Mouse (Mus musculus): ENCODE data around the gene Zfp524. TPM values are rescaled to one million over a fixed set of nuclear protein-coding genes. Genes with fewer than 3 reads are reported as not detected.
A peak's percentile ranks its signal among the peaks of the same experiment; 100 is the strongest.
"Not testable (repeated sequence)": the region's sequence is repeated elsewhere in the genome, so short reads cannot be mapped to it uniquely, and the experiment has no call there.

The Zfp524 gene
- 14.9 and 18.2 TPM in 2 replicates for polyA plus RNA-seq (2015; fragmentation: Nextera tagmentation; extraction: Ambion mirVana)

DNA sequence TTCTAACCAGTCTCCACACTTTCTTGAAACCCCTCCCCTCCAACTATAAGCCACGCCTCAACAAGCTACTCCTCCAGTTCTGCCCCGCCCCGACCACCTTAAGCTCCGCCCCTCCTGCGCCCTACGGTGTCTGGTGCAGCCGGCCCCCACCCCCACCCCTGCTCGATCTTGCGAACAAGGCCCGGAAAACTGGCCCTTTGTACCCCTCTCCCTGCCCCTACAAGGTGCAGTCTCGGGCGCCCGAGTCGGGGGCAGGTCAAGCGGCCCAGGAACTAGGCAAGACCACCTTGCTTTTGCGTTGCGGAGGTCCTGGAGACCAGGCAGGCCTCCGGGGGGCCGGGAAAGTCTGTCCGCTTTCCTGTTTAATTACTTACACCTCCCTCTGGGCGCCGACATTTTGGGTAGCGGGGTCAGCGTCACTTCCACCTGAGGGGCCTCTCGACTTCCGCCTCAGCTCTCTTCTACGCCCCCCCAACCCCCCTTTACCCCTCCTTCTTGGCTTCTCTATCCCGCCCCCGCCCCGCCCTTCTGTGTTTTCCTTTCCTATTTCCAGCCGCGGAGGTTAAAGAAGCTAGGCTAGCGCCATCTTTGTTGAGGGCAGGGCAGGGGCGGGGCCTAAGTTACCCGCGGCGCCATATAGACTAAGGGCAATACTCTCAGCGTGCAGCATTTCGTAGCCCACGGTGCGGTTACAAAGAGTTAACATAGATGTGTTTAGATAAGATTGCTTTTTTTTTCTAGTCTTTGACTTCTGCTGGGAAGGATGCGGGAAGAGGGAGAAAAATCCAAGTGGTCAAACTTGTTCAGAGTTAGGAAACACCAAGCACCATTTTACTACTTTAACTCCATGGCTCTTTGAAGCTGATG is at the start of gene Zfp524, which contains the start of gene Fiz1:
Gene Zfp524 (plus strand): TSS at position 165 of the 867 bp plus-strand sequence.
Gene Fiz1 (minus strand): TSS at position 447 of the 867 bp plus-strand sequence.
- DNase-seq (ENCODE audit: low spot score): peak; percentile 98

DNA sequence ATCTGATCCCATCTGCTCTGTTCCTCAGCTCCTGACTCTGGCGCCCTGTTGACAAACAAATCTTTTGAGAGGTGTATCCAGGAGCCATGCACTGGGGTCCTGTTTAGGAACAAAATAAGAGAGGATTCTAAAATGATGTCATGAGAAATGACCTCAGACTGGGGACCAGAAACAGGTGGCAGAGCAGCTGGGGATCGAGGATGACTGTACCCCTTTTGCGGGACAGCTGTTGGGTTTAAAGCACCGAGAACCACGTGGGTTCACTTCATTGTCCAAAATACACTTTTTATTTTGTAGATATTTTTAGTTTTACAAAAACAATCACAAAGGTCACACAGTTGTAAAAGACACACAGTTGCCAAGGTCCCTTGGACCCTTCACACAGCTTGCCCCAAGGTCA is 49.2 kb upstream of the Zfp524 start:
- DNase-seq (ENCODE audit: low spot score): no peak

DNA sequence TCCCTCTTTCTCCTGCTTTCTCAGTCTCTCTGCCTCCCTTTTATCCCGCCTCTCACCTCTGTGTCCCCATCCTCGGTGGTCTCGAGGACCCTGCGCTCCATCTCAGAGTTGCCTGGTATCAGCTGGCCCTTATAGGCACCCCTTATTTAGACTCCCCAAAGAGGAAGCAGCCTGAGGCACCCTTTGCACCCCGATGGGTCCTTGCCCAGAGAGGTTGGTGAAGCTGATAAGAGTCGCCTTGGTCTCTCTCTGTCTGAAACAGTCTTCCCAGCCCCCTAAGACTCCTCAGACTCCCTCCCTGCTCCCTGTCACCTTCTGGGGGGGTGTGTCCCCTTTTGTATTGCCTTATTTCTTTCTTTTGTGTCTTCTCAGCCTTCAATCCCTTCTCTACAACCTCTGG is 43.1 kb upstream of the Zfp524 start, which contains the start of gene Sbk3:
Gene Sbk3 (minus strand): TSS at position 101 of the 400 bp plus-strand sequence.
- DNase-seq (ENCODE audit: low spot score): no peak

DNA sequence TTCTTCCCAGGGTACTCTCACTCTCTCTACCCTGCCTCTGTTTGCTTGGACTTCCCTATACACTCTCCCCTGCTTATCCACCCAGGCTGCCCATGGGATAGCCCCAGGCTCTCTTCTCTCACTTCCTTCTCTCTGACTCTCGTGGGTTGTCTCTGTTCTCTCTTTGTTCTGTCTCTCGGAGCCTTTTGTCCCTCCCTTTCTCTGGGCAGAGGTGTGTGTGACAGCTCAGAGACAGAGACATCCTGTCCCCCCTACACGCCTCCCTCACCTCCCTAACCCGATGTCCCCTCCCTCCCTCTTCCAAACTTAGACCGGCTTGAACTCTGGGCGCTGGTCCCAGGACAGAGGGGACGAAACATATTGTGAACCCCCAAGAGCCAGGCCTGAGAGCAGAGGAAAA is 42.5 kb upstream of the Zfp524 start:
- no peak for DNase-seq (ENCODE audit: low spot score)

DNA sequence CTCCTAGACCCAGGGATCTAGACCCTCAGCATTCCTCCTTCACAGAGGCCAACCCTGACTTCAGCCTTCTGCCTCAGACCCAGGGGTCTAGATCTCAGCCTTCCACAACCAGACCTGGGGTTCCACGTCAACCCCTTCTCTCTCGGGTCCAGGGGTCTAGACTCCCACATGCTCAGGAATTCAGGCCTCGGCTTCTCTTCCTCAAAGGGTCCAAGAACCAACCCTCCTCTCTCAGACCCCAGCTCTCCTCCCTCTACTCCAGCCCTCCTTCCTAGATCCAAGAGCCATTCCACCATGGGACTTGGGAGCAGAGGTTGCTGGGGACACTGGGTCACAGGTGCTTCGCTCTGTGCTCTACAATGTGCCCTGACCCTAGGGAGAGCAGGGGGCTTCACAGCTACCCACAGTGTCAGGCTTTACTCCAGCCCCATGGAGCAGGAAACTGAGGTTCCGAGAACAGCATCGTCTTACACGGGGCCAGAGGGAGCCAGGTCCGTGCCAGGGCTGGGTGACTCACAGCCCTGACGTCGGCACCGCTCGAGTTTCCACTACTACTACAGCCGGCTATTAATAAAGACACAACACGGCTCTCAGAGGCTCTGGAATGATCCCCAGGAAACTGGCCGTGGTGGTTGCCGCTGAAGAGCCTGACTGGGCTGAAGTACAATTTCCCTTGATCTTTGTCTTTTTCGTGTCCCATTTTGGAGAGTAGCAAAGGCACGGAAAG is 41.7 kb upstream of the Zfp524 start:
- no peak for DNase-seq (ENCODE audit: low spot score)

DNA sequence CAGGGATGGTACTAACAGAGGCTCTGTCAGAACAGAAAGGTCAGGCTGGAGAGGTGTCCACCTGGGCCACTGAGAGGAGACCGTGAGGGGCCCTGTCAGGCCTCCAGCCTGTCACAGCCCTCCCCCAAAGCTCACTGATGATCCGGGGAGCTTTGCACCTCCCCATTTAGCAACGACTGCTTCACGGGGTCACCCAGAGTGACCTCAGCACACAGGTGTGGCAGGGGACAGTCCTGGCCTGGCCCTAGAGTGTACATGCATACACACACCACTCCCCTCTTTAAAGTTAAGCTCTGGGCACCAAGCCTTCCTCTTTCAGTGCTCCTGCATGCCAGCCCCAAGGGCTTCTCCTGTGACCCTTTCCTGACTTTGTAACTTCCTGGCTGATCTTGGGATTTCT is 38.8 kb upstream of the Zfp524 start:
- no peak for DNase-seq (ENCODE audit: low spot score)

DNA sequence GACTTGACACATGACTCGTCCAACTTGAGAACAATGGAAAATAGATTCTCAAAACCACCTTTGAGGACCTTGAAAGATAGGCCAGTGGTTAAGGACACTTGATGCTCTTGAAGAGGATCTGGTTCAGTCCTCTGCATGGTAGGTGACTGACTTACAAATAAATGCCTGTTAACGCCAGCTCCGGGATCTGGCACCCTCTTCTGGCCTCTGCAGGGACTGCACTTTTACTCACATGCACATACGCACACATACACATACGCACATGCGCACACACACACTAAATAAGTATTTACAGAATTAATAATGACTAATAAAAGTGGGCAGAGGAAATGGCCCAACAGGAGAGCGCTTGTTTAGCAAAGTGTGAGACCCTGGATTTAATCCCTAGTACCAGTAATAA is 37.4 kb upstream of the Zfp524 start:
- DNase-seq (ENCODE audit: low spot score): no peak

DNA sequence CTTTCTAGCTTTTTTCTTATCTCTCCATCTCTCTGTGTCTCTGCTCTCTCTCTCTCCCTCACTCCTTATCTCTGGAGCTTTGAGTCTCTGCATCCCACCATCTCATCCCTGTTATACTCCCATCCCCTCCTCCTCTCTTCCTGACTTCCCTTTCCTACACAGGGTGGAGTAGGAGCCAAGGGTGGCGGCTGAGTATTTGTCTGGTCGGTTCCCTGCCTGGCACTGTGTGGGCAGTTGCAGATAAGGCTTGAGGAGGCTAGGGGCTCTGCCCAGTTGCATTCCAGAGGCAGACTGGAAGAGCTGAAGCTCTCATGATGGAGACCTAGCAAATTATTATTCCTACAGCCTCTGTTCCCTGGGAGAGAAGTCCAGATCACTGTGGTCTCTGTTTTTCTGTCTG is 26.0 kb upstream of the Zfp524 start:
- DNase-seq (ENCODE audit: low spot score): no peak

DNA sequence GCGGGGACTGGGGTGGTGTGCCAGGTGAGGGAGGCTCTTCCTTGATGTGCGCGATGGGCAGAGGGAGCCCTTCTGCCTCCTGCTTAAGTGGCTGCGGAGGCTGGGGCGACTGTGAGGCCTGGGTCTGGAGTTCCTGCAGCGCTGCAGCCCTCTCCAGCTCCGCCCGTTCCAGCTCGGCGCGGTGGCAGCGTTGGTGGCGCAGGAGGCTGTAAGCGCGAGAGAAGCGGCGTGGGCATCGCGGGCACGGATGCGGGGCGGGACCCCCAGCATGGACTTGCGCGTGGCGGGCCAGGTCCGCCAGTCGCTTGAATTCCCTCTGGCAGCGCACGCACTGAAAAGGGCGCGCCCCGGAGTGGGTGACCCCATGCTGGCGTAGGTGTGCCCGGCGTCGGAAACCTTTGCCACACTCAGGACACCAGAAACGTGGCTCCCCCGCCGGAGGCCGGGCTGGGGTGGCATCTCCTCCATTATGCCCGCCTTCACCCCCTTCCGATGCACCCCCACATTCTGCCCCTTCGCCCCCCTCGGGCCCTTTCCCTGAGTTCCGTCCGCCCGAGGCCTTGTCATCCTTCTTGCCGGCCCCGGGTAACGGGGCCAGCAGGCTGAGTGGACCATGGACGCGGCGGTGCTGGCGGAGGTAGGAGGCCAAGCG is 20.7 kb upstream of the Zfp524 start:
- no peak for DNase-seq (ENCODE audit: low spot score)

DNA sequence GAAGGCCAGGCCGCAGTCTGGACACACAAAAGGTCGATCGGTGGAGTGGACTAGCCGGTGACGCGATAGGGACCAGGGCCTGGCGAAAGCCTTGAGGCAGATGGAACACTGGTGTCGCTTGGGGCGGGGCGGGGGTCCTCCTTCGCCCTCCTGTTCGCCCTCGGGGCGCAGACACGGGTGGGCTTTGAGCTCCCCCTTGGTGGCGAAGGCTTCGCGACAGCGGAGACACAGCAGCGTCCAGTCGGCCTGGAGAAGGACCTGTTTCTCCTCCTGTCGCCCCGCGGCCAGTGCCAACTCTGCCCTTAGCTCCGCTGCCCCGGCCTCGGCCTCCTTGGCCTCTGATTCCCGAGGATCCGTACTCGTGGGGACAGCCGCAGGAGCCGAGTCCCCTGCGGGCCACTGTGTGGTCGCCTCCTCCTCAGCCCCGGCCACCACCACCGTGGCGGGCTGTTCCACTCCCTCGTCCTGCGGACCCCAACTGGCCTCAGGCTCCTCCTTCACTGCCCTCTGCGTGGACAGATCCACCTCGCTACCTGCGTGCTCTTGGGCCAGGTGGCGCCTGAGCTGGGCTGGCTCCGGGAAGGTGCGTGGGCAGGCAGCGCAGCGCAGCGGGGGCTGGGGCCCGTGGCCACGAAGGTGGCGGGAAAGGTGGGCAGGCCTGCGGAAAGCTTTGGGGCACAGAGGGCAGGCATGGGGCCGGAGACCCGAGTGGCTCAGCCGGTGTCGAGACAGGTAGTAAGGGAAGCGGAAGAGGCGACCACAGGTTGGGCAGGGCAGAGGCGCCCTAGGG is 20.0 kb upstream of the Zfp524 start:
- DNase-seq (ENCODE audit: low spot score): no peak

DNA sequence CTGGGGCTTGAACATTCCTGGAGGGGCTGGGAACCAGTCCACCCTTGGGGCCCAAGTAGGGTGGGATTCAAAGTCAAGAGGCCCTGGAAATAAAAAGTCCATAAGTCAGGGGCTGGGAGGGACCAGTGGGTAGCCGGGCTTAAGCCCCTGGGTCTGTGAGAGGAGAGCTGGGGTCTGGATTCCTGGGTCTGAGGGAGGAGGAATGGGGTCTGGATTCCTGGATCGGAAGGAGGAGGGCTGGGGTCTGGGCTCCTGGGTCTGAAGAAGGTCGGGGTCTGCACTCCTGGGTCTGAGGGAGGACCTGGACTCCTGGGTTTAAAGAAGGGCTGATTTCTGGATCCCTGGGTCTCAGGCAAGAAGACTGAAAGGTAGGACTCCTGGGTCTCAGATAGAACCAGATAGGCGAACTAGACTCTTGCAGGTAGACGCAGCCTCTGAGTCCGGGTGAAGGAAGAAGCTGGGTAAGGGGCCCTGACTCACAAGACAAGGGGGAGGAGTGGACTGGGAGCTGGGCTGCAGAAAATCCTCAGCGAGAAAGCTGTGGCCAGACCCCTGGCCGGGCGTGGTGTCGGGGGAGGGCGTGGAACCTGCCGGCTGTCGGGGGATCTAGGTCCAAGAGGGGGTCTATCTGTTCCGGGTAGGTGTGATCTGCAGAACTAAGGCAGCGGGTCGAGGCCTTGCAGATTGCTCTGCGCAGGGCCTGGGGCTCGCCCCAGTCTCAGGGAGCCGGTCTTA is 18.8 kb upstream of the Zfp524 start:
- DNase-seq (ENCODE audit: low spot score): no peak

DNA sequence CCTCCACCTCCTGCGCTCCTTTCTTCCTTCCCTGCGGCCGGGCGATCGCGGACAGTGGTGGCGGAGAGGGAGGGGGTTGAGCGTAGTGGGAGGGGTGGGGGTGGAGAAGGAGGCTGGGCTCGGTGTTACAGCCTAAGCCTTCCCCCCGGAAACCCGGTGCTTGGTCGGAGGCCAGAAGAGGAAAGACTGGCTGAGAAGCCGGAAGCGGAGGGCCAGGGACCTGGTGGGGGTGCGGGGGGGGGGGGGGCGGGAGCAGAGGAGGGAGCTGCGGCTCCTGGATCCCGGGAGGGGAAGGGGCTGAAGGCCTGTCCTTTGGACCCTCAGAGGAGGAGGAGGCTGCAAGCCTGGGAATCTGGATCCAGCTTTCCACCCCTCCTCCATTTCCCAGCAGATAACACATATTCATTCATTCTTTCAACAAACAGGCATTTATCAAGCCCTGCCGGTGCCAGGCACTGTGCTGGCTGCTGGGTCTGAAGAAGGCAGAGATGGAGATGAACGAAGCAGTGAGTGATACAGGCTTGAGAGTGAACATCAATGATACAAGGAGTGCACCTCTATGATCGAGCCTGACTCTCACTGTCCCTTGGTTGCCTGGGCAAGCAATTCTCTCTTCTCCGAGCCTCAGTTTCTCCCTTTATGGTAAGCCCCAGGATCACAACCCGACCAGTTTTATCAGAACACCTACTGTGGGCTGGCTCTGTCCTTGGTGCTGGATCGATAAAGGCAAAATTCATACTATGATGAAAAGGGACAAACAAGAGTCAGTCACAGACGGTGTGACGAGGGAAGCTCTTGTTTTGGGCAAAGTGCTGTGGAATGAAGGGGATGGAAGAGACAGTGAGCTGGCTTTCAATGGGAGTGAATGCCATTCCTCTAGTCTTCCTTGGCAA is 18.0 kb upstream of the Zfp524 start, which contains the start of gene Zfp579:
Gene Zfp579 (minus strand): TSS at position 156 of the 893 bp plus-strand sequence.
- DNase-seq (ENCODE audit: low spot score): peak; percentile 84

DNA sequence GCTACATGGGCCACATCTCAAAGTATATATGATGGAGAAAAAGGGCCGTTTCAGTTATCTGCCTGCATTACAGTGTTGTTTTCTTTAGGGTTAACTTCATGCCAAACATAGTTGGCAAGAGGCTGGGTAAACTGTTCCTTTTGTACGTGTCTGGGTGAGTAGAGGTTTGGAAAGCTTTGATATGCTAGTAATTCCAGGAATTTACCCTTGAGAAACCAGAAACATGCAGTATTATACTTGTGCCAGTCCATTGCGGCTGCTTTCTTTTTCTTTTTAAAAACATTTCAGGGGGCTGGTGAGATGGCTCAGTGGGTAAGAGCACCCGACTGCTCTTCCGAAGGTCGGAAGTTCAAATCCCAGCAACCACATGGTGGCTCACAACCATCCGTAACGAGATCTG is 17.3 kb upstream of the Zfp524 start:
- no peak for DNase-seq (ENCODE audit: low spot score)

DNA sequence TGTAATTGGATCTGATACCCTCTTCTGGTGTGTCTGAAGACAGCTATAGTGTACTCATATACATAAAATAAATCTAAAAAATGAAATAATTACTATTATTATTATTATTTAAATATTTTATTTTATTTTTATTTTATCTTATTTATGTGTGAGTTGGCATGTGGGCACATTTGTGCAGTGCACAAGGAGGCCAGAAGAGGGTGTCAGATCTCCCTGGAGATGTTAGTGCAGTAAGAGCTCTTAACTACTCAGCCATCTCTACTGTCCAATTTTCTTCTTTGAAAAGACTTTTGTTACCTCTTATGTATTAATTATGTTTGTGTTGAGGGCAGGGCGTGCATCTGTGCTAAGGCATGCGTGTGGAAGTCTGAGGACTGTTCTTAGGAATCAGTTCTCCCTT is 14.3 kb upstream of the Zfp524 start:
- peak; percentile 29 for DNase-seq (ENCODE audit: low spot score)

DNA sequence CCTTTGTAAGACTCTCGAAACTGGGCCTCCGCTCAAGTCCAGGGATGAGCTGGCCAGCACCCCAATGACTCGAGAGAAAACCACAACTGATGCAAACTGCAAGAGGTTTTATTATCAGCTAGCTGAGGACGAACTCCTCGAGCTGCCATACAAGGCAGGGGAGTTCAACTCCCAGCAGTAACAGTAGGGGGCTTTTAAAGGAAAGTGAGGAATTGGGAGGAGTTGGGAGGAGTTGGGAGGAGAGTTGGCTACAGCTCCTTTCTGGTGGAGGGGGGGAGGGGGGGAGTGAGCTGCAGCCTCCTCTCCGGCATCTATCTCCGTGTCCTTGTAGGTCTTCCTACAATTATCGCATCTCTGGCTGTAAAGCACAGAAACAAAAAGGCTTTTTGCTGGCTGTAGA is 11.3 kb upstream of the Zfp524 start:
- not testable (repeated sequence) for DNase-seq (ENCODE audit: low spot score)

DNA sequence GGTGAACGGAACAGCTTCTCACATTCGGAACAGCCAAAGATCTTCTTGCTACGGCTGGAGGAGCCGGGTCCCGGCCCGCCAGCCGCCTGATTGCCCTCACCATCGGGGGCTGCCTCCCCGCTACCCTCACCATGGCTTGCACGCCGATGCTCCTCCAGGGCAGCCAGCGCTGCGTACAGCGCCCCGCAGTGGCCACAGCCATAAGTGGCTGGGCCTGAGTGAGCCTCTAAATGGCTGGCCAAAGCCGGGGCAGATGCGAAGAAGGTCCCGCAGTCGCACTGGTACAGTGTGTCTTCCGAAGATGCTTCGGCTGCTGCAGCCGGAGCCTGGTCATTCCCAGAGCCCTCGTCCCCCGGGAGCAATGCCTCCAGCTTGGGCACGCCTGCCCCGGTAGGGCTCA is 6.0 kb upstream of the Zfp524 start:
- no peak for DNase-seq (ENCODE audit: low spot score)

DNA sequence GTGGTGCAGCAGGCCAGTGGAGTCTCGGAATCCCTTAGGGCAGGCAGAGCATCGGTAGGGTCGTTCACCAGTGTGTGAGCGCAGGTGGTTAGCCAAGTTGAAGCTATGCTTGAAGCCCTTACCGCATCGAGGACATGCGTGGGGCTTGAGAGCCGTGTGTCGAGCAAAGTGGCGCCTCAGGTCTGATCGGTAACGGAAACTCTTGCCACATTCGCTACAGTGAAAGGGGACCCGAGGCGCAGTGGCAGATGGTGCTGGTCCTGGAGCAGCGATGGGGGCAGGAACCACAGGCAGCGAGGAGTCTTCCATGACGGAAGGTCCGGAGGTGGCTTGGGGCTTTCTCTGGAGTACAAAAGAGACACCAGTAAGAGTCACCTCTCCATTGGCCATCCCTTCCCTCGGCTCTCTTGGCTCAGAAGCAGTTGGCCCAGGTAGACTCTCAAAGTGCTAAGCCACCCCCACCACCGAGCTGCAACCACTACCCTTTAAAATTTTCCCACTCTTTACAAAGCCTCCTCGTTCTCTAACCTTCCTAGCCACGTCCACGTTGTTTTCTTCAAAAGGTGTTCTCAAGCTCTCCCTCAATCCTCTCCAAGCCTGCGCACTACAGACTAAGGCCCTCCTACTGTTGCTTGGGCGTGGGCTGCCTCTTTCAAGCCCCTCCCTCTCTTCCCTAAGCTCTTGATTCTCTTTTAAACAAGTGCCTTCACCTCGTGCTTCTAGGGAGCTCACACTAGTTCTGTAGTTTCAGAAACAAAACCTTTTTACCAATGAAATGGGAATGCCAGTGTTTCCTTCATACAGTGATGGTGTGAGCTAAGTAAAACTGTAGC is 1.3 kb upstream of the Zfp524 start:
- no peak for DNase-seq (ENCODE audit: low spot score)

All from thymus, postnatal 0 days (tissue).